Mouse (Mus musculus): ENCODE data around the gene Limch1. TPM values are rescaled to one million over a fixed set of nuclear protein-coding genes. Genes with fewer than 3 reads are reported as not detected.
A peak's percentile ranks its signal among the peaks of the same experiment; 100 is the strongest.

The Limch1 gene
- polyA plus RNA-seq, 1 experiment from 2014 or later: 6.1 TPM

DNA sequence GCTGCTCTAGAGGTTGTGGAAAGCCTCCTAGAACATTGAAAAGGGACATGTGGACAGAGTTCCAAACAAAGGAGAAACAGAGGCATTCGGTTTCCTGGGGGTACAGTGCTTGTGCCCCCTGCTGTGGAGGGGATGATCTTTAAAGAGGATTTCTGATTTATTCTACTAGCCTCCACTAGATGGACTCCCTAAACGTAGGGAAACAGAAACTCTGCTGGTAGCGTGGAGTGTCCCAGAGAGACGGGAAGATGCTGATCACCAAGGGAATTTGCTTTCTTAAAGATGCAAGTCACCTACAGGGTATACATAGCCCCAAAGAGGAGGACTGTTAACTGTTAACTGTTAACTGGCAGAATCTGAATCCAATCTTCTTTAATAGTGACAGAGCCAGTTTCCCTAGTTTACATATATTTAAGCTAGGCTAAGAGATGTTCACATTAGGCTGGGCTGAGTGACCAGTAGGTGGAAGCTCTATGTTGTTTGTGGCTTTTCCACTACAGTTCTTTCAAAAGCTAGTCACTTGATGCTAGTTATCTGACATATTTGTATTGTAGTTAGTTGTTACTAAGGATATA is 35.1 kb upstream of the Limch1 start:
- no peaks in the 10 kb centered on the region for H3K4me1 ChIP-seq (replicated peaks; ENCODE audit: control insufficient read depth, insufficient read depth)
- ATAC-seq (ENCODE audit: low FRiP score, low TSS enrichment): no peak

GRCm38 (mm10) chr5:66712801-66713200 is 32.8 kb upstream of the Limch1 start:
- no peaks in the 10 kb centered on the region for H3K4me1 ChIP-seq (replicated peaks; ENCODE audit: control insufficient read depth, insufficient read depth)
- H3K4me2 ChIP-seq (replicated peaks; ENCODE audit: low read depth): no peak overlapping the region
- 37% methylated on average over 6 of the region's 6 CpGs for WGBS
- ATAC-seq (ENCODE audit: low FRiP score, low TSS enrichment): no peak
- no peaks in the 10 kb centered on the region for H3K36me3 ChIP-seq (ENCODE audit: control insufficient read depth, insufficient read depth, low read length)
- TF ChIP-seq CTCF (IDR thresholded peaks at IDR 0.05; ENCODE audit: low read depth) (no peak), EP300 (optimal IDR thresholded peaks at IDR 0.05) (no peak)
- no peaks in the 10 kb centered on the region for H3K9me3 ChIP-seq (ENCODE audit: control insufficient read depth, low read length)
- no peak for DNase-seq (ENCODE audit: low spot score)
- no peaks in the 10 kb centered on the region for H3K27me3 ChIP-seq (ENCODE audit: control insufficient read depth, insufficient read depth, low read length)
- H3K4me3 ChIP-seq (ENCODE audit: low read depth, low read length): no peak overlapping the region
- H3K27ac ChIP-seq (replicated peaks): no peak overlapping the region
- no peak overlapping the region for H3K9ac ChIP-seq (ENCODE audit: low read length)

More for the DNA sequence above, 35.1 kb upstream of the Limch1 start:
- Histone ChIP-seq H3K4me2 (replicated peaks; ENCODE audit: low read depth) (no peak overlapping the region), H3K9me3 (ENCODE audit: control insufficient read depth, low read length) (no peaks in the 10 kb centered on the region), H3K27ac (replicated peaks) (no peak overlapping the region), H3K4me3 (ENCODE audit: low read depth, low read length) (no peak overlapping the region), H3K27me3 (ENCODE audit: control insufficient read depth, insufficient read depth, low read length) (no peaks in the 10 kb centered on the region), H3K36me3 (ENCODE audit: control insufficient read depth, insufficient read depth, low read length) (no peaks in the 10 kb centered on the region), H3K9ac (ENCODE audit: low read length) (no peak overlapping the region)
- DNase-seq (ENCODE audit: low spot score): no peak
- TF ChIP-seq CTCF (IDR thresholded peaks at IDR 0.05; ENCODE audit: low read depth) (peak; percentile 69), EP300 (optimal IDR thresholded peaks at IDR 0.05) (no peak)
- 22% methylated on average over 4 of the region's 4 CpGs for WGBS

- Histone ChIP-seq H3K4me3 (ENCODE audit: low read depth, low read length) (no peak overlapping the region), H3K36me3 (ENCODE audit: control insufficient read depth, insufficient read depth, low read length) (no peaks in the 10 kb centered on the region), H3K4me1 (replicated peaks; ENCODE audit: control insufficient read depth, insufficient read depth) (no peaks in the 10 kb centered on the region), H3K27ac (replicated peaks) (no peak overlapping the region), H3K9me3 (ENCODE audit: control insufficient read depth, low read length) (no peaks in the 10 kb centered on the region), H3K4me2 (replicated peaks; ENCODE audit: low read depth) (no peak overlapping the region), H3K27me3 (ENCODE audit: control insufficient read depth, insufficient read depth, low read length) (no peaks in the 10 kb centered on the region), H3K9ac (ENCODE audit: low read length) (no peak overlapping the region)
- no peak for ATAC-seq (ENCODE audit: low FRiP score, low TSS enrichment)
- TF ChIP-seq EP300 (optimal IDR thresholded peaks at IDR 0.05) (no peak), CTCF (IDR thresholded peaks at IDR 0.05; ENCODE audit: low read depth) (no peak)
- no peak for DNase-seq (ENCODE audit: low spot score)
- WGBS: 63% methylated on average over 4 of the region's 4 CpGs
Measured at GRCm38 (mm10) chr5:66715498-66715931, 30.1 kb upstream of the Limch1 start.

GRCm38 (mm10) chr5:66717931-66718330 is 27.7 kb upstream of the Limch1 start:
- 55% methylated on average over 4 of the region's 4 CpGs for WGBS

GRCm38 (mm10) chr5:66718413-66718812 is 27.2 kb upstream of the Limch1 start:
- Histone ChIP-seq H3K9me3 (ENCODE audit: control insufficient read depth, low read length) (no peaks in the 10 kb centered on the region), H3K27ac (replicated peaks) (no peak overlapping the region), H3K27me3 (ENCODE audit: control insufficient read depth, insufficient read depth, low read length) (no peaks in the 10 kb centered on the region), H3K4me2 (replicated peaks; ENCODE audit: low read depth) (no peak overlapping the region), H3K4me1 (replicated peaks; ENCODE audit: control insufficient read depth, insufficient read depth) (no peaks in the 10 kb centered on the region), H3K36me3 (ENCODE audit: control insufficient read depth, insufficient read depth, low read length) (no peaks in the 10 kb centered on the region), H3K9ac (ENCODE audit: low read length) (no peak overlapping the region), H3K4me3 (ENCODE audit: low read depth, low read length) (no peak overlapping the region)
- ATAC-seq (ENCODE audit: low FRiP score, low TSS enrichment) (no peak), DNase-seq (ENCODE audit: low spot score) (no peak)
- TF ChIP-seq EP300 (optimal IDR thresholded peaks at IDR 0.05) (no peak), CTCF (IDR thresholded peaks at IDR 0.05; ENCODE audit: low read depth) (no peak)
- WGBS: 53% methylated on average over 3 of the region's 3 CpGs

More at GRCm38 (mm10) chr5:66717931-66718330, 27.7 kb upstream of the Limch1 start:
- no peak overlapping the region for H3K9ac ChIP-seq (ENCODE audit: low read length)
- no peaks in the 10 kb centered on the region for H3K9me3 ChIP-seq (ENCODE audit: control insufficient read depth, low read length)
- DNase-seq (ENCODE audit: low spot score): no peak
- no peaks in the 10 kb centered on the region for H3K4me1 ChIP-seq (replicated peaks; ENCODE audit: control insufficient read depth, insufficient read depth)
- H3K4me3 ChIP-seq (ENCODE audit: low read depth, low read length): no peak overlapping the region
- TF ChIP-seq EP300 (optimal IDR thresholded peaks at IDR 0.05) (no peak), CTCF (IDR thresholded peaks at IDR 0.05; ENCODE audit: low read depth) (no peak)
- H3K36me3 ChIP-seq (ENCODE audit: control insufficient read depth, insufficient read depth, low read length): no peaks in the 10 kb centered on the region
- H3K27ac ChIP-seq (replicated peaks): no peak overlapping the region
- no peak for ATAC-seq (ENCODE audit: low FRiP score, low TSS enrichment)
- no peaks in the 10 kb centered on the region for H3K27me3 ChIP-seq (ENCODE audit: control insufficient read depth, insufficient read depth, low read length)
- no peak overlapping the region for H3K4me2 ChIP-seq (replicated peaks; ENCODE audit: low read depth)

DNA sequence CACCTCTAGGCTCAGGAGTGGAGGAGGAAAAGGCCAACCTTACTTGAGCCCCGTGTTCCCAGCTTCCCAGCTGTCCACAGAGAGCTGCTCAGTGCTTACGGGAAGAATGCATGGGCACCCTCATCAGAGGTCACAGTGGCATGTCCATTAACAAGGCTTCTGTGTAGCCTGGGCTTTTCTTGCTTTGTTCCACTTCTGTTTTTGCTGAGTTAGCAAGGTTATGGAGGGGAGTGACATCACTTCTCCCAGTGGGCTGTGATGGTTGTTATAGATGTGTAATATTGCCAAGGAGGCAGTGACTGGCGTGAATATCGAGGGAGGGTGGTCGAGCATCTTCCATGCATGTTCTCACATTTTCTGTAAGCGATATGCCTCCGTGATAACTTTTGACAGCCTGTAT is 26.7 kb upstream of the Limch1 start:
- no peak overlapping the region for H3K9ac ChIP-seq (ENCODE audit: low read length)
- H3K4me3 ChIP-seq (ENCODE audit: low read depth, low read length): no peak overlapping the region
- H3K27ac ChIP-seq (replicated peaks): no peak overlapping the region
- H3K27me3 ChIP-seq (ENCODE audit: control insufficient read depth, insufficient read depth, low read length): no peaks in the 10 kb centered on the region
- no peaks in the 10 kb centered on the region for H3K36me3 ChIP-seq (ENCODE audit: control insufficient read depth, insufficient read depth, low read length)
- no peaks in the 10 kb centered on the region for H3K4me1 ChIP-seq (replicated peaks; ENCODE audit: control insufficient read depth, insufficient read depth)
- 81% methylated on average over 7 of the region's 7 CpGs for WGBS
- DNase-seq (ENCODE audit: low spot score) (no peak), ATAC-seq (ENCODE audit: low FRiP score, low TSS enrichment) (no peak)
- no peak overlapping the region for H3K4me2 ChIP-seq (replicated peaks; ENCODE audit: low read depth)
- H3K9me3 ChIP-seq (ENCODE audit: control insufficient read depth, low read length): no peaks in the 10 kb centered on the region
- TF ChIP-seq EP300 (optimal IDR thresholded peaks at IDR 0.05) (no peak), CTCF (IDR thresholded peaks at IDR 0.05; ENCODE audit: low read depth) (no peak)

All from stomach, postnatal 0 days (tissue).